Mouse (Mus musculus) cerebellum, adult 2 months (tissue): ENCODE measurements around the gene Speer1. TPM values are rescaled to one million over a fixed set of nuclear protein-coding genes. Genes with fewer than 3 reads are reported as not detected.
"Not testable (repeated sequence)": the region's sequence is repeated elsewhere in the genome, so short reads cannot be mapped to it uniquely, and the experiment has no call there.

Experiments
- DNase-seq, 2 experiments: peaks; one replicate each; pipeline ENCODE4 v3.0.0; 2021
- H3K27ac ChIP-seq: fragments of 200-500 bp; 2 replicates; pipeline ENCODE4 v1.5.1; 2012; ENCODE audit warnings: low read length, control low read depth, inconsistent platforms; ENCODE audit not compliant: insufficient read depth
- H3K27me3 ChIP-seq: fragments of 200-500 bp; 2 replicates; pipeline ENCODE4 v1.6.1; 2012; ENCODE audit warnings: inconsistent platforms, mild to moderate bottlenecking, low read length, moderate library complexity; ENCODE audit not compliant: control insufficient read depth, insufficient read depth
- H3K4me1 ChIP-seq: fragments of 200-500 bp; 2 replicates; pipeline ENCODE4 v1.6.1; 2011; ENCODE audit warnings: low read length; ENCODE audit not compliant: control insufficient read depth, insufficient read depth
- H3K4me3 ChIP-seq: fragments of 200-500 bp; replicated peaks from 2 replicates; pipeline ENCODE3; 2011; ENCODE audit warnings: mild to moderate bottlenecking, low read depth, low read length, control low read depth; ENCODE audit not compliant: insufficient read depth
- WGBS: fragments of 180-500 bp; shearing (Covaris S2); methylation state at CpG from one replicate; pipeline ENCODE4 v1.1.7; 2018; 5-methylcytosine and 5-hydroxymethylcytosine counted together
- polyA plus RNA-seq: library from polyadenylated mRNA; depleted of rRNA; stranded (reverse); fragments of >200 nt; gene quantifications from 2 replicates; pipeline ENCODE4 v1.2.3, GENCODE M21; 2012; rRNA removed

Speer1 gene
- polyA plus RNA-seq = not detected in 2 replicates

DNA sequence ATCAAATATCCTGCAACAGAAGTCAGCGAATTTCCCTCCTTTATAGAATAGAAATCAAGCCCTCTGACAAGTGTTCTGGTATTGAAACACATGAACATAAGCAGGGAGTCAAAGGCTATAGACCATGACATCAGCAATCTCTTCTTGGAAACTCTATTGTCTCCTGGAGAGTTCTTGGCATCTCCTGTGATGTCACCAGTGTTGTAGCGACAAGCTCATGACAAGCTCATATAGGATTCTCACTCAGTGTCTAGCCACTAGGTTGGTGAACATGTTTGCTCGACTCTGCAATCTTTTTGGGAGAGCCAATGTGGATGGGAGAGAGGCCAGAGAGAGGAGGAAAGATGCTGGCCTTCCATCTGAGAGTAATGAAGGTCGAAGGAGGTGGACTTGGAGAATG lies at the start of gene Speer1:
TSS of gene Speer1 (plus strand) at position 301 of the 400 bp plus-strand sequence.
- H3K4me1 ChIP-seq, H3K4me3 ChIP-seq, H3K27ac ChIP-seq, H3K27me3 ChIP-seq, DNase-seq: not testable (repeated sequence)
- 52% methylated on average over 1 of the region's 4 CpGs for WGBS

Other genes starting within 250 kb of the Speer1 start
- gene Gm8879, start 213.9 kb upstream of the Speer1 start, polyA plus RNA-seq = not detected in 2 replicates
- gene Gm5861, start 158.4 kb upstream of the Speer1 start, polyA plus RNA-seq = not detected in 2 replicates
- gene Gm8890, start 85.5 kb upstream of the Speer1 start, polyA plus RNA-seq = not detected in 2 replicates
- not detected in 2 replicates for gene Gm8897, start 74.9 kb downstream of the Speer1 start, polyA plus RNA-seq
- gene Gm8906, start 161.2 kb downstream of the Speer1 start, polyA plus RNA-seq = not detected in 2 replicates